Mouse (Mus musculus) fibroblast of lung, adult 2 months (primary cell): ENCODE results near the gene Gm47791.
A peak's percentile ranks its signal among the peaks of the same experiment; 100 is the strongest.

ENCODE experiments used
- DNase-seq: peaks from one replicate; pipeline ENCODE4 v3.0.0-alpha.2; 2011; ENCODE audit warnings: low read depth

Gm47791 gene

GRCm38 (mm10) chr1:82724339-82725025 is 46.6 kb downstream of the Gm47791 start, which contains the start of gene Mff:
Gene Mff (plus strand): TSS chr1:82724890.
- DNase-seq, result peak; percentile 83
